Mouse (Mus musculus) limb, embryonic 14.5 days (tissue): ENCODE data around the gene Rgs9. TPM values are rescaled to one million over a fixed set of nuclear protein-coding genes. Genes with fewer than 3 reads are reported as not detected.

Experiments used
- ATAC-seq: fragments of 200-750 bp; cut with Nextera tagmentation; 2 replicates; pipeline ENCODE4 v1.8.0; 2017; ENCODE audit warnings: low read depth, moderate number of reproducible peaks, moderate TSS enrichment; ENCODE audit not compliant: low FRiP score
- DNase-seq: peaks from one replicate; pipeline ENCODE4 v3.0.0-alpha.2; 2015; ENCODE audit warnings: low spot score
- H3K27ac ChIP-seq: fragments of 300-500 bp; sonication (generic); replicated peaks from 2 replicates; pipeline ENCODE4 v1.5.1; 2014; ENCODE audit warnings: low read depth, mild to moderate bottlenecking, low read length, moderate library complexity, mixed read lengths
- H3K27me3 ChIP-seq: fragments of 300-500 bp; sonication (generic); 2 replicates; pipeline ENCODE4 v1.6.1; 2014; ENCODE audit warnings: low read length, mixed read lengths; ENCODE audit not compliant: control insufficient read depth, insufficient read depth
- H3K36me3 ChIP-seq: fragments of 300-500 bp; sonication (generic); 2 replicates; pipeline ENCODE4 v1.6.1; 2014; ENCODE audit warnings: mild to moderate bottlenecking, low read length, moderate library complexity, mixed read lengths; ENCODE audit not compliant: control insufficient read depth, insufficient read depth
- H3K4me1 ChIP-seq: fragments of 300-500 bp; sonication (generic); 2 replicates; pipeline ENCODE4 v1.6.1; 2014; ENCODE audit warnings: antibody characterized with exemption, low read length, mixed read lengths; ENCODE audit not compliant: control insufficient read depth, insufficient read depth
- H3K4me2 ChIP-seq: fragments of 300-500 bp; sonication (generic); replicated peaks from 2 replicates; pipeline ENCODE4 v1.6.1; 2014; ENCODE audit warnings: low read depth, mild to moderate bottlenecking, low read length, moderate library complexity; ENCODE audit not compliant: severe bottlenecking
- H3K4me3 ChIP-seq: fragments of 300-500 bp; sonication (generic); replicated peaks from 2 replicates; pipeline ENCODE4 v1.5.1; 2014; ENCODE audit warnings: low read length
- H3K9ac ChIP-seq: fragments of 300-500 bp; sonication (generic); 2 replicates; pipeline ENCODE4 v1.6.1; 2014; ENCODE audit warnings: mild to moderate bottlenecking, low read depth, low read length, moderate library complexity; ENCODE audit not compliant: severe bottlenecking
- H3K9me3 ChIP-seq: fragments of 300-500 bp; sonication (generic); 2 replicates; pipeline ENCODE4 v1.6.1; 2016; ENCODE audit warnings: low read length; ENCODE audit not compliant: control insufficient read depth
- POLR2A ChIP-seq: fragments of 200-500 bp; IDR thresholded peaks from 2 replicates; pipeline ENCODE4 v1.8.0; 2012; ENCODE audit warnings: inconsistent platforms, mild to moderate bottlenecking, moderate library complexity, borderline replicate concordance; ENCODE audit not compliant: insufficient read depth, insufficient read length; ENCODE audit errors: extremely low read depth
- WGBS: fragments of 180-500 bp; shearing (Covaris S2); extraction: QIAGEN DNeasy Blood & Tissue Kit; methylation state at CpG from one replicate; pipeline ENCODE4 v1.1.7; 2014; 5-methylcytosine and 5-hydroxymethylcytosine counted together
- polyA plus RNA-seq, 2 experiments: library from polyadenylated mRNA; depleted of rRNA in 1 of 2; stranded (reverse) in 1 of 2; unstranded in 1 of 2; fragments of >200 nt; fragmentation: Nextera tagmentation in 1 of 2; extraction: Ambion mirVana in 1 of 2; gene quantifications; 2 replicates each; pipeline versions ENCODE4 v1.2.1 to v1.2.3; 2012 to 2014

The Rgs9 gene
- polyA plus RNA-seq, 2 experiments: 2.1 to 6.1 TPM

DNA sequence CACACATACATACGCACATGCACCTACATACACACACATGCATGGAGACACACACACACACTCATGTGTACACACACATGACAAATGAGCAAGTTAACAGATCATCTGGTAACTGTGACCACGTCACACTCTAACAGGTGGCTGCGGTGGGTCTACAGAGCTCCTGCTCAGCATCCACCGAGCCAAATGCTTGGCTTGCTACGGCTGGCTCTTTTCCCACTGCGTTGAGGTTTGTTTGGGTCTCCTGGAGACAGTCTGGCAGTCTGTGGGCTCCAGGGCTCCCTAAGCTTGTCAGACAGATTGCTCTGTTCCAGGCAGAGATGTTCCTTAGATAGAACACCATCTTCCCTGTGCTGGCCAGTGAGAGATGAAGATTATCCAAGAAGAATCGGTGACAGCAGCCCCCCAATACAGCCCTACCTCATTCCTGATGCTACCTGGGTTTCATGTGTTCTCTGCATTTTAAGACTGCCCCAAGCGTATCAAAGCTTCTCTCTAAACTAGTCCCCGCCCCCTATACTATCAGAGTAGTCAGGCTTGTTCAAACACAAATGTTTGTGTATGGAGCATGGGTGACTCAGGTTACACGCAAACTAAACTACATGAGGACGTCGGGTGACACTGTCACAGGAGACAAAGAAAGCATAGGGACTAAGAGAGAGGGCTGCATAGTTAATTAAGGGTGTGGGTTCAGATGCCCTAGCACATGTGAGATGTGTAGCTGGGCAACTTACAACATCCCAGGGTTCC lies 31.6 kb downstream of the Rgs9 start:
- H3K4me3 ChIP-seq: no peak overlapping the region
- no peaks in the 10 kb centered on the region for H3K36me3 ChIP-seq
- no peak overlapping the region for H3K9ac ChIP-seq
- DNase-seq: no peak
- peaks cover 18% of the 10 kb centered on the region for H3K4me1 ChIP-seq
- TF ChIP-seq POLR2A: no peak
- 81% methylated on average over 12 of the region's 12 CpGs for WGBS
- H3K27me3 ChIP-seq: no peaks in the 10 kb centered on the region
- no peak overlapping the region for H3K4me2 ChIP-seq
- H3K27ac ChIP-seq: no peak overlapping the region
- H3K9me3 ChIP-seq: no peaks in the 10 kb centered on the region
- no peak for ATAC-seq

DNA sequence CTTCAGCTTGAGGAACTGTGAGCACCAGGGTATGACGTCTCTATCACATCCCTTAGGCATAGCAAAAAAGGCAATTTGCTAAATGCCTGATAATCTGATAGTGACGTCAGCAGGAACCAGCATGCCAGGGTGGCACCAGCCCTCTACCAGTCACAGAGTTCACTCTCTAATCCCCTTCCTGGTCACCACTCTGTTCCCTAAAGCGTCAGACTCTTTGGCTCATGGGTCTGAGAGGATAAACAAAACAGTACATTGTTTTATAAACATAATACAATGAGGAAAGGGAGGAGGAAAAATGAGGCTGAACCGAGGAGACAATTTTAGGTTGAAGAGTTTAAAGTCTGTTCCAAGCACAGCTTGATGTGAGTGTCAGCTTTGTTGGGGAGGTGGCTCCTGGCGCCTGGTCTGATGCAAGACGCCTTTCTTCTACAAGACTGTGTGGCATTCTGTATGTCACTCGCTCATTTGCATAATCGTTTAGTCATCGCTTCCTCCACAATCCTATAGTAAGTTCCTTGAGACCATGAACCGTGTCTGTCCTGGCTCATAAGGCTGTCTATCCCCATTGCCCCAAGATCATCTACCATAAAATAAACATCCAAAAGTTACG lies 33.7 kb downstream of the Rgs9 start:
- Histone ChIP-seq H3K4me2 (no peak overlapping the region), H3K36me3 (no peaks in the 10 kb centered on the region), H3K4me1 (peaks cover 5% of the 10 kb centered on the region; the same call in 1 of the 2 replicates), H3K9ac (no peak overlapping the region), H3K27ac (no peak overlapping the region), H3K27me3 (no peaks in the 10 kb centered on the region), H3K9me3 (no peaks in the 10 kb centered on the region), H3K4me3 (no peak overlapping the region)
- ATAC-seq (no peak), DNase-seq (no peak)
- 84% methylated on average over 11 of the region's 11 CpGs for WGBS
- TF ChIP-seq POLR2A: no peak

DNA sequence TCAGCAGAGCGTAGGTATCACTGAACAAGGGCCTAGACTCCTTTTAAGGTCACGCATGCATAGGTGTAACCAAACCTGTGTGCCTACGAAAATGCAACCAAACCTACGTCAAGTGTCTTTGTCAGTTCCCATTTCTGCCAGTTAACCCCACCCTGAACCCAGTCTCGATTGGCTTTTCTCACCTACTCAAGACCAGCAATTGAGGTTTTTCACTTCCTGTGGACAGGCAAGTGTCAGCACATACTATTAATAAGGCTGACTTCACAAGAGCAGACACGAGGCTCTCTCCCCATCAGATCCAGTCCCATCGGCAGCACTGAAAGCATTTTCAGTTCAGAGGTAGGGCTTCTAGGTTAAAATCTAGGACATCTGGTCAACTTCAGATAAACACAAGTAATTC lies 37.4 kb downstream of the Rgs9 start:
- 88% methylated on average over 7 of the region's 7 CpGs for WGBS
- H3K4me1 ChIP-seq: no peaks in the 10 kb centered on the region
- ATAC-seq: no peak

GRCm38 (mm10) chr11:109258941-109259910 lies 38.7 kb downstream of the Rgs9 start:
- 89% methylated on average over 32 of the region's 32 CpGs for WGBS
- Histone ChIP-seq H3K4me1 (no peaks in the 10 kb centered on the region), H3K36me3 (no peaks in the 10 kb centered on the region), H3K9me3 (no peaks in the 10 kb centered on the region), H3K27me3 (no peaks in the 10 kb centered on the region), H3K27ac (no peak overlapping the region), H3K4me2 (no peak overlapping the region), H3K9ac (no peak overlapping the region), H3K4me3 (no peak overlapping the region)
- DNase-seq: no peak
- ATAC-seq: no peak
- no peak for TF ChIP-seq POLR2A

More for the DNA sequence above, 37.4 kb downstream of the Rgs9 start:
- Histone ChIP-seq H3K9ac (no peak overlapping the region), H3K9me3 (no peaks in the 10 kb centered on the region), H3K27ac (no peak overlapping the region), H3K27me3 (no peaks in the 10 kb centered on the region), H3K4me2 (no peak overlapping the region), H3K4me3 (no peak overlapping the region), H3K36me3 (no peaks in the 10 kb centered on the region)
- no peak for DNase-seq
- no peak for TF ChIP-seq POLR2A

DNA sequence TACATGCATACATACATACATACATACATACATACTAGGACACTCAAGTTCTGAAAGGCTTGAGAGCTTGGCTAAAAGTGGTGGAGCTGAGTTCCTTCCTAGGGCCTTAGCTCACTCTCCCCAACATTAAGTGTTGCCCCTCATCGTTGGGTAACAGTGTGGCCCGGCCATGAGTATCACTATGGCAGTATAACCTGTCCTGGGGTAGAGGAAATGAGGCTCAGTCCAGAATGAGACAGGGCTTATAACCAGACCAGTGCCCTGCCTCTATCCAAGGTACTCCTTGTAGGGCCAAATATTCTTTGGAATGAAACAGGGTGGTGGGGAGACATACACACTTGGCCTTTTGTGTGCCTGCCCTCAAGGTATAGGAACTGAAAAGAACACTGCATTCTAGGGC lies 40.1 kb downstream of the Rgs9 start:
- no peak overlapping the region for H3K9ac ChIP-seq
- H3K27ac ChIP-seq: no peak overlapping the region
- no peaks in the 10 kb centered on the region for H3K4me1 ChIP-seq
- H3K27me3 ChIP-seq: no peaks in the 10 kb centered on the region
- no peak overlapping the region for H3K4me2 ChIP-seq
- ATAC-seq: no peak
- H3K9me3 ChIP-seq: no peaks in the 10 kb centered on the region
- no peaks in the 10 kb centered on the region for H3K36me3 ChIP-seq
- WGBS: 83% methylated on average over 2 of the region's 2 CpGs
- no peak overlapping the region for H3K4me3 ChIP-seq
- DNase-seq: no peak
- TF ChIP-seq POLR2A: no peak
